Mouse (Mus musculus): ENCODE results near the gene Hmgb1. TPM values are rescaled to one million over a fixed set of nuclear protein-coding genes. Genes with fewer than 3 reads are reported as not detected.

Gene Hmgb1
- polyA plus RNA-seq, 1 experiment: 107 TPM

DNA sequence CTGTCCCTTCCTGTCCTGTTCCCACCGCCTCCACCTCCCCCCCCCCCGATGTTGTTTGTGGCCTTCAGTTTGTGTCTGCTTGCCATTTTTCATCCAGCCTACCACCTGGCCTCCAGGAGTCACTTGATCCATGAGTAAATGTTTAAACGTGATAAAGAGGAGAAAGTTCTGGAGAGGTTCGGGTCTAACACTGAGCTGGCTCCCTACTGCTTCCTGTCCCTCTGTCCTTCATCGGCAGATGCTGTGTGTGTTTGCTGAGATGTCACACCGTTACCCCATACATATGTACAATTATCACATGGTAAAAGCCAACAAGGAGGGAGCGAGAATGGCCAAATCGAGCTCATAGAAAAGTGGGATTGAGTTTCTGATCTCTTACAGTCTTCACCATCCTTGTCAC, 107.2 kb downstream of the Hmgb1 start:
- peaks cover 21% of the 10 kb centered on the region for H3K4me1 ChIP-seq (replicated peaks; ENCODE audit: control insufficient read depth, insufficient read depth, low read length)
- H3K27me3 ChIP-seq (ENCODE audit: control insufficient read depth, insufficient read depth, low read length): no peaks in the 10 kb centered on the region
- WGBS: 95% methylated on average over 8 of the region's 8 CpGs
- H3K27ac ChIP-seq (ENCODE audit: control insufficient read depth, insufficient read depth, low read length): no peak overlapping the region
- TF ChIP-seq POLR2A (IDR thresholded peaks at IDR 0.05; ENCODE audit: control insufficient read depth, extremely low read depth, insufficient read depth, low read length, poor library complexity) (no peak), CTCF (IDR thresholded peaks at IDR 0.05; ENCODE audit: borderline replicate concordance, control insufficient read depth, extremely low read depth, insufficient read depth, low read length, poor library complexity) (no peak)
- DNase-seq: no peak
- H3K4me3 ChIP-seq (ENCODE audit: control insufficient read depth, insufficient read depth, low read length): no peak overlapping the region
- no peaks in the 10 kb centered on the region for H3K36me3 ChIP-seq (ENCODE audit: control insufficient read depth, insufficient read depth, low read length)

- Histone ChIP-seq H3K4me1 (replicated peaks; ENCODE audit: control insufficient read depth, insufficient read depth, low read length) (peaks cover 20% of the 10 kb centered on the region), H3K4me3 (ENCODE audit: control insufficient read depth, insufficient read depth, low read length) (no peak overlapping the region), H3K36me3 (ENCODE audit: control insufficient read depth, insufficient read depth, low read length) (no peaks in the 10 kb centered on the region), H3K27ac (ENCODE audit: control insufficient read depth, insufficient read depth, low read length) (no peak overlapping the region), H3K27me3 (ENCODE audit: control insufficient read depth, insufficient read depth, low read length) (no peaks in the 10 kb centered on the region)
- WGBS: 99% methylated on average over 5 of the region's 5 CpGs
- no peak for DNase-seq
- TF ChIP-seq CTCF (IDR thresholded peaks at IDR 0.05; ENCODE audit: borderline replicate concordance, control insufficient read depth, extremely low read depth, insufficient read depth, low read length, poor library complexity) (no peak), POLR2A (IDR thresholded peaks at IDR 0.05; ENCODE audit: control insufficient read depth, extremely low read depth, insufficient read depth, low read length, poor library complexity) (no peak)
Observed at GRCm38 (mm10) chr5:149071546-149071945, 112.7 kb downstream of the Hmgb1 start.

GRCm38 (mm10) chr5:149068745-149069144, 115.5 kb downstream of the Hmgb1 start:
- no peak for DNase-seq
- WGBS: 79% methylated on average over 10 of the region's 10 CpGs
- TF ChIP-seq CTCF (IDR thresholded peaks at IDR 0.05; ENCODE audit: borderline replicate concordance, control insufficient read depth, extremely low read depth, insufficient read depth, low read length, poor library complexity) (no peak), POLR2A (IDR thresholded peaks at IDR 0.05; ENCODE audit: control insufficient read depth, extremely low read depth, insufficient read depth, low read length, poor library complexity) (no peak)
- no peak overlapping the region for H3K4me3 ChIP-seq (ENCODE audit: control insufficient read depth, insufficient read depth, low read length)
- H3K27ac ChIP-seq (ENCODE audit: control insufficient read depth, insufficient read depth, low read length): no peak overlapping the region
- H3K36me3 ChIP-seq (ENCODE audit: control insufficient read depth, insufficient read depth, low read length): no peaks in the 10 kb centered on the region
- H3K4me1 ChIP-seq (replicated peaks; ENCODE audit: control insufficient read depth, insufficient read depth, low read length): peaks cover 20% of the 10 kb centered on the region
- no peaks in the 10 kb centered on the region for H3K27me3 ChIP-seq (ENCODE audit: control insufficient read depth, insufficient read depth, low read length)

- H3K36me3 ChIP-seq (ENCODE audit: control insufficient read depth, insufficient read depth, low read length): no peaks in the 10 kb centered on the region
- TF ChIP-seq POLR2A (IDR thresholded peaks at IDR 0.05; ENCODE audit: control insufficient read depth, extremely low read depth, insufficient read depth, low read length, poor library complexity) (no peak), CTCF (IDR thresholded peaks at IDR 0.05; ENCODE audit: borderline replicate concordance, control insufficient read depth, extremely low read depth, insufficient read depth, low read length, poor library complexity) (no peak)
- no peak overlapping the region for H3K27ac ChIP-seq (ENCODE audit: control insufficient read depth, insufficient read depth, low read length)
- H3K4me1 ChIP-seq (replicated peaks; ENCODE audit: control insufficient read depth, insufficient read depth, low read length): peaks cover 20% of the 10 kb centered on the region
- 5% methylated on average over 17 of the region's 17 CpGs for WGBS
- peak overlapping the region; percentile 11 for H3K4me3 ChIP-seq (ENCODE audit: control insufficient read depth, insufficient read depth, low read length)
- peak; percentile 29 for DNase-seq
- H3K27me3 ChIP-seq (ENCODE audit: control insufficient read depth, insufficient read depth, low read length): no peaks in the 10 kb centered on the region
Observed at GRCm38 (mm10) chr5:149068247-149068740, 116.0 kb downstream of the Hmgb1 start.

- no peaks in the 10 kb centered on the region for H3K27me3 ChIP-seq (ENCODE audit: control insufficient read depth, insufficient read depth, low read length)
- peak overlapping the region; percentile 4; the same call in 1 of the 2 replicates for H3K4me3 ChIP-seq (ENCODE audit: control insufficient read depth, insufficient read depth, low read length)
- no peak overlapping the region for H3K27ac ChIP-seq (ENCODE audit: control insufficient read depth, insufficient read depth, low read length)
- no peaks in the 10 kb centered on the region for H3K36me3 ChIP-seq (ENCODE audit: control insufficient read depth, insufficient read depth, low read length)
- peaks cover 23% of the 10 kb centered on the region for H3K4me1 ChIP-seq (replicated peaks; ENCODE audit: control insufficient read depth, insufficient read depth, low read length)
- DNase-seq: peak; percentile 22
- 4% methylated on average over 8 of the region's 8 CpGs for WGBS
- no peak for TF ChIP-seq CTCF (IDR thresholded peaks at IDR 0.05; ENCODE audit: borderline replicate concordance, control insufficient read depth, extremely low read depth, insufficient read depth, low read length, poor library complexity)
- TF ChIP-seq POLR2A (IDR thresholded peaks at IDR 0.05; ENCODE audit: control insufficient read depth, extremely low read depth, insufficient read depth, low read length, poor library complexity): no peak
Observed at GRCm38 (mm10) chr5:149067501-149067961, 116.8 kb downstream of the Hmgb1 start.

DNA sequence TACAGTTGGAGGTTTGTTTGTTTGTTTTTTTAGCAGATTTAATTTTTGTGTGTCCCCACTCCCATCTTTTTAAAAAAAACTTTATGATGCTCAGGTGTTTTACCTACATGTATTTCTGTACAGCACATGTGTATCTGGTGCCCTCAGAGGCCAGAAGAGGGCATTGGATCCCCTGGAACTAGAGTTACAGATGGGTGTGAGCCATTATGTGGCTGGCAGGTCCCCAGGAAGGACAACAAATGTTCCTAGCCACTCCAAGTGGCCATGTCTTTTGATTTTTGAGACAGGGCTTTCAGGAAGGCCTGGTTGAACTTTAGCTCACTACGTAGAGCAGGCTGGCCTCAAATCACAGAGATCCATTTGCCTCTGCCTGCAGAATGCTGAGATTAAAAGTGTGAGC, 121.5 kb downstream of the Hmgb1 start:
- Histone ChIP-seq H3K27me3 (ENCODE audit: control insufficient read depth, insufficient read depth, low read length) (no peaks in the 10 kb centered on the region), H3K4me1 (replicated peaks; ENCODE audit: control insufficient read depth, insufficient read depth, low read length) (peaks cover 12% of the 10 kb centered on the region), H3K27ac (ENCODE audit: control insufficient read depth, insufficient read depth, low read length) (no peak overlapping the region), H3K4me3 (ENCODE audit: control insufficient read depth, insufficient read depth, low read length) (no peak overlapping the region), H3K36me3 (ENCODE audit: control insufficient read depth, insufficient read depth, low read length) (no peaks in the 10 kb centered on the region)
- 100% methylated on average over 1 of the region's 1 CpGs for WGBS
- peak; percentile 34 for DNase-seq
- TF ChIP-seq POLR2A (IDR thresholded peaks at IDR 0.05; ENCODE audit: control insufficient read depth, extremely low read depth, insufficient read depth, low read length, poor library complexity) (no peak), CTCF (IDR thresholded peaks at IDR 0.05; ENCODE audit: borderline replicate concordance, control insufficient read depth, extremely low read depth, insufficient read depth, low read length, poor library complexity) (no peak)

Data from thymus, adult 2 months (tissue).